Mouse (Mus musculus) left cerebral cortex, postnatal 4 days (tissue): ENCODE results near the gene Ssr3. TPM values are rescaled to one million over a fixed set of nuclear protein-coding genes. Genes with fewer than 3 reads are reported as not detected.
"Not testable (repeated sequence)": the region's sequence is repeated elsewhere in the genome, so short reads cannot be mapped to it uniquely, and the experiment has no call there.

ENCODE experiments used
- DNase-seq: peaks from one replicate; pipeline ENCODE4 v3.0.0-alpha.2; 2022
- intact Hi-C: fragments of 180-260 bp; cut with DNase I; formaldehyde crosslinking; loops from one replicate; pipeline ENCODE4 v1.15.1; 2025
- total RNA-seq, 2 experiments: library from RNA; stranded (reverse); gene quantifications; 2 replicates each; pipeline ENCODE4 v1.2.3; 2021

Gene Ssr3
- total RNA-seq = 100 to 1,000 TPM; 133 to 147 TPM

- intact Hi-C loops = loop anchor here (5.0 kb wide), 1 partner anchor 540 kb away; no protein-coding TSS in a partner anchor
- DNase-seq = peak; percentile 97
Observed at GRCm38 (mm10) chr3:65392421-65392817, at the start of gene Ssr3. Gene Ssr3 (minus strand): TSS chr3:65392623.

DNA sequence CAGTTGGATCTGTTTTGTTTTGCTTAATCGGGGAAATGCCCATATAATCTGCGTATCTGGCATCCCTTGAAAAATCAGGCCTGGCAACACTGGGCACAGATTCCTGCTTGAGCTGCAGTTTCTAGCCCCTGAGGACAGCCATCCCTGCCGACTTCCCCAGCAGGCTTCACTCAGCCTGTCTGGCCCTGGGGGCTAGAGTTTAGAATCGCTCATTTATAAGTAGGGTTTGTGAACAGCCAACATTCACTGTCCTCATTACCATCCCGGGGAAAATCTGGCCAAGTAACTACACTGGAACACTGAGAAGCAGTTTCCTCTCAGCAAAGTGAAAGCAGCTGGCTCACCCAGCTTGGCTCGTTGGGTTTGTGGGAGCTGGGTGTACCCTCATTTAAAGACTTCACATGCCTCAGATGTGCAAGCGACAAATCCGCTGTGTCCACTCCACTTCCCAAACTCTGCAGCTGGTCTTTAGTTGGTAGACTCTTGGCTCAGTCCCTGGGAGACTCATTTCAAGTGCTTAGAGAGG, 49.2 kb upstream of the Ssr3 start:
- intact Hi-C loops = no loop called here
- peak; percentile 67 for DNase-seq

- intact Hi-C loops = no loop called here
- DNase-seq = no peak
Observed at GRCm38 (mm10) chr3:65438511-65439228, 46.2 kb upstream of the Ssr3 start.

DNA sequence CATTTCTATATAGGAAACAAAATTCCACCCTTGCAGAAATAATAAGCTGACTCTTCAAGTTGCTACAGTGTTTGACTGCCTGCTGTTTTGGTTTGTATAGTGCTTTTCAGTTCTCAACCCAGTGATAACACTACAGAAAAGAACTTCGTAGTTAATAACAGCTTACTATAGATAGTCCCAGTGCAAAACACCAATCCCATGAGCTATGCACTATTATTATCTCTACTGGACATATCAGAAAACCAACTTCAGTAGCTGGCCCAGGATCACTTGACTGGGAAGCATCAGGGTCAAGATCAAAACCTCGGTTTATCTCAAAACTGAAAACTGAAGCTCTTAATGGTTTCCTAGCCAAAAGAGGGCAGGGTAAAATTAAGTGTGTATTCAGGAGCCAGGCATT, 43.4 kb upstream of the Ssr3 start:
- intact Hi-C loops = no loop called here
- DNase-seq = no peak

DNA sequence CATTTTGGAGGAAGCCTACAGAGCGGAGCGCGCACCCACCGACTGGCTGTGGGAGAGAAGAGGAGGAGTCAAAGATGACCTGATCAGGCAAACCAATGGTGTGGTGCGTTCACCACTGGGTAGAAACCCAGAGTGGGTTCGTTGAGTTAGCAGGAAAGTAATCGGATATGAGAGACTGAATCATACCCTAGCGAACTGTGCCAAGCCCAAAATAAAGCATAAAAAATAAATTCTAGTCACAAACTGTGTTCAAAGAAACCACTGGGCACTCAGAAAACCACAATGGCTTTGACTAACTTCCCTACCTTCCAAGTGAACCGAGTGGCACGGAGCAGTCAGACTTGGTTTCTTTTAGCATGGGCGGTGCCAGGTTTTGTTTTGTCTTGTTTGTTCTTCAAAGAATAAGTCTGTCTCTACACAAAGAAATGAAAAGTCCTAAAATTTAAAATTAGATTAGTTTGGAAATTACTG, 42.7 kb upstream of the Ssr3 start:
- DNase-seq = no peak
- intact Hi-C loops = no loop called here

DNA sequence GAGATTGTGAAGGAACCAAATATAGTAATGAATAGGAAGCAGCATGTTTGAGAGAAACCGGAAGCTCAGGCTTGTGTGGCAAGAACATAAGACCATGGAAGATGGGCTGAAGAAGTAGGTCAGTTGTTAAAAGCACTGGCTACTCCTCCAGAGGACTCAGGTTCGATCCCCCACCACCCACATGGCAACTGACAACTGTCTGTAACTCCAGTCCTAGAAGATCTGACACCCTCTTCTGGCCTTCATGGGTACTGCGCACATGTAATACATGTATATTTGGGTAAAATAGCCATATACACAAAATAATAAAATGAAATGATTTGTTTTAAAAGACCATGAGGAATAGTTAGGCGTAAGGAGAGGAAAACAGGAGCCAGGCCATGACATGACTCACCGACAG, 39.8 kb upstream of the Ssr3 start:
- no peak for DNase-seq
- intact Hi-C loops = no loop called here

- intact Hi-C loops = no loop called here
- DNase-seq = no peak
Observed at GRCm38 (mm10) chr3:65419706-65420105, 27.3 kb upstream of the Ssr3 start.

- intact Hi-C loops = no loop called here
- DNase-seq = no peak
Observed at GRCm38 (mm10) chr3:65417913-65418594, 25.6 kb upstream of the Ssr3 start.

DNA sequence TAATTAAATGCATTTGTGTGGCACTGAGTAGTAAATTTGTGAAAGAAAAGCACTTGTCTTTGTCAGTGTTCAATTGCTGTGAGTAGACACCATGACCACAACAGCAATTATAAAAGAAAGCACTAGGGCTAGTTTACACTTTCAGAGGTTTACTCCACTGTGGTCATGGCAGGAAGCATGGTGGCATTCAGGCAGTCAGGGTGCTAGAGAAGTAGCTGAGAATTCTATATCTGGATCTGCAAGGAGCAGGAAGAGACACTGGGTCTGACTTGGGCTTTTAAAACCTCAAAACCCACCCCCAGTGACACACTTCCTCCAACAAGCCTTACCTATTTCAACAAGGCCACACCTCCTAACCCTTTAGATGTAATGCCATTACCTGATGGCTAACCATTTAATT, 24.1 kb upstream of the Ssr3 start:
- no peak for DNase-seq
- intact Hi-C loops = no loop called here

DNA sequence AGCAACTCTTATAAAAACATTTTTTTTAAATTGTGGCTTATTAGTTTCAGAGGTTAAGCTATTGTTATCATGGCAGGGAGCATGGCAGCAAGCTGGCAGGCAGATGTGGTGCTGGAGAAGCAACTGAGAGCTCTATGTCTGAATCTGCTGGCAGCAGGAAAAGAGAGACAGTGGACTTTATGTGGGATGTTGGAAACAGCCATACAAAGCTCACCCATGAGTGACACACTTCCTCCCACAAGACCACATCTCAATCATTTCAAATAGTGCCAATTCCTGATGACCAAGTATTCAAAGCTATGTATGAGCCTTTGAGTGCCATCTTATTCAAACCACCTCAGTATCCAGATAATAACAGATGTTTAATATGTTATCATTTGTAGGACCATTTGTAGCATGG, 15.5 kb upstream of the Ssr3 start:
- no peak for DNase-seq
- intact Hi-C loops = no loop called here

GRCm38 (mm10) chr3:65405781-65406180, 13.4 kb upstream of the Ssr3 start:
- peak; percentile 26 for DNase-seq
- intact Hi-C loops = no loop called here

- intact Hi-C loops = no loop called here
- DNase-seq = no peak
Observed at GRCm38 (mm10) chr3:65397566-65397965, 5.1 kb upstream of the Ssr3 start.

- no peak for DNase-seq
Observed at GRCm38 (mm10) chr3:65396835-65397504, 4.5 kb upstream of the Ssr3 start.

DNA sequence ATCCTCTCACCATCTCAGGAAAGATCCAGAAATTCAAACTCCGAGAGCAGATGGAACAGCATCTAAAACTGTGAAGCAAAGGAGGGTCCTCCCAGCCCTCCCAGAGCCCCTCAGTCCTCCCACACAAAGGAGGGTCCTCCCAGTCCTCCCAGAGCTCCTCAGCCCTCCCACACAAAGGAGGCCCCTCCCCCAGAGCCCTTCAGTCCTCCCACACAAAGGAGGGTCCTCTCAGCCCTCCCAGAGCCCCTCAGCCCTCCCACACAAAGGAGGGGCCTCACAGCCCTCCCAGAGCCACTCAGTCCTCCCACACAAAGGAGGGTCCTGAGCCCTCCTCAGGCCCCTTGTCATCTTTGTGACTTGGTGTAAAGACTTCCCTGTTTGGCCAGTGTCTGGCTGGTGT, 2.7 kb upstream of the Ssr3 start:
- intact Hi-C loops, DNase-seq: not testable (repeated sequence)

More at GRCm38 (mm10) chr3:65396835-65397504, 4.5 kb upstream of the Ssr3 start:
- intact Hi-C loops = no loop called here

DNA sequence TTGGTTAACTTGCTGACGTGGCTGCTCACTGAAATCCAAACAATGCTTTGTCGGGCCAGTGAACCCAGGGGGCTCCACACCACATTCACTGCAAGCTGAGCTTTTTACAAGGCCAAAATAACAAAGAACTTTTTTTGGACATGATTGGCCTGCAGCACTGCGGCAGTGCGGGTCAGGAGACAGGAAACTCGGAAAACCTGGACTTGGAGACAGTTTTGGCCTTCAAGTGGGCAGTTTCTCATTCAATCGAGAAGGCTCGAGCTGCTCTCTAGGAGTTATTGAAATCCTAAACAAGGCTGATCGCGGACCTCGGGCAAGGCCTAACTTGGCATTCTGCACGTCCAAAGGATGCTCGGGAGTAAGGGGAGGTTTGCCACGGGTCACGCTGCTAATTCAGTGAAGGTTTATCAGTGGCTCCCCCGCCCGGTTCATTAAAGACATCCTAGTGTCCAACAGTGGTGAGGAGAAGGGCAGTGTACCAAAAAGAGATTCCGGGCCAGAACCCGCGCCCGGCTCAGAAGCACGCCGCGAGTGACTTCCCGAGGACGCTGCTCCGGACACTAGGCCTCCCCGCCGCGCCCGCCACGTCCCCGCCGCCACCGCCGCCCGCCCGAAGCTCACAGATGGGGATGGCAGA, 521 bp downstream of the Ssr3 start:
- peak; percentile 9 for DNase-seq
- intact Hi-C loops = loop anchor here (5.0 kb wide), 1 partner anchor 540 kb away; no protein-coding TSS in a partner anchor

GRCm38 (mm10) chr3:65391222-65391783, 1.1 kb downstream of the Ssr3 start:
- intact Hi-C loops = loop anchor here (5.0 kb wide), 1 partner anchor 541 kb away; no protein-coding TSS in a partner anchor
- DNase-seq = no peak

DNA sequence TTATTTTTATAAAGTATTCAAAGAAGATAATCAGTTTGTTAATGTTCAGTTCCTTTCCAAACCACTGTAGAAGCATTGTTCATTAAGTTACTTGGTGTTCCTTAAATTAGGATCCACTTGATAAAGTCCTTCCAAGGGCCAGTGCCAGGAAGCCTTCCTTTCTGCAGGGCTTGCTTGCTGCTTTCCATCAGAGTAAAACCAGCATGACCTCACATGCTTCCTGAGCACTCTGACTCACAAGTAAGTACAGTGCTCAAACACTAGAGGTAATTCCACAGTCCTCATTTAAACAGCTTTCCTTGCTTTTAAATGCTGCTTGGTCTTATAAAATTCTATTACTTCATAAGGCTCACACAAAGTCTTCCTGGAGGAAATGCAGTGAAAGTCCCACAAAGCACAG, 6.7 kb downstream of the Ssr3 start:
- DNase-seq = no peak
- intact Hi-C loops = loop anchor here (10.0 kb wide), 2 partner anchors 139 to 479 kb away; partner anchors contain the start of gene Tiparp

GRCm38 (mm10) chr3:65384431-65384830, 8.0 kb downstream of the Ssr3 start:
- DNase-seq = no peak
- intact Hi-C loops = loop anchor here (10.0 kb wide), 2 partner anchors 140 to 480 kb away; partner anchors contain the start of gene Tiparp

DNA sequence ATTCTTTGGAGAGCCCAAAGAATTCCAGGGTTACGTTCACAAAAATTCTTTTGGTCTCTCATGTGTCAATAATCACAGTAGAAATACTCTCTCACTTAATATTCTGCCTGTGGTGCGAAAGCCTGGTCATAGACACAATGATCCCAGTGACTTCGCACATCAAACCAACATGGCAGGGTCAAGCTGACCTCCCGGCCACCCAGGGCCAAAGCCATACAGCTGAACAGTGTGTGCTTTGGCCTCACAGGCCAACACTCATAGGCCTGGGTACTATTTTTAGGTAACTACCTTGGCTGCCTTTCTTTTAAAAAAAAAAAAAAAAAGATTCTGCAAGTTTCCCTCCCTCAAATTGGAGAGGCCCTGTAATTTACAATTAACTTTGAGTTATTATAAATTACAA, 11.3 kb downstream of the Ssr3 start:
- no peak for DNase-seq
- intact Hi-C loops = loop anchor here (10.0 kb wide), 2 partner anchors 144 to 484 kb away; partner anchors contain the start of gene Tiparp
